Mouse (Mus musculus): ENCODE measurements around the gene Akirin2. TPM values are rescaled to one million over a fixed set of nuclear protein-coding genes. Genes with fewer than 3 reads are reported as not detected.
"Not testable (repeated sequence)": the region's sequence is repeated elsewhere in the genome, so short reads cannot be mapped to it uniquely, and the experiment has no call there.

The Akirin2 gene
- polyA plus RNA-seq, 1 experiment from 2014 or later, result 84.6 TPM

DNA sequence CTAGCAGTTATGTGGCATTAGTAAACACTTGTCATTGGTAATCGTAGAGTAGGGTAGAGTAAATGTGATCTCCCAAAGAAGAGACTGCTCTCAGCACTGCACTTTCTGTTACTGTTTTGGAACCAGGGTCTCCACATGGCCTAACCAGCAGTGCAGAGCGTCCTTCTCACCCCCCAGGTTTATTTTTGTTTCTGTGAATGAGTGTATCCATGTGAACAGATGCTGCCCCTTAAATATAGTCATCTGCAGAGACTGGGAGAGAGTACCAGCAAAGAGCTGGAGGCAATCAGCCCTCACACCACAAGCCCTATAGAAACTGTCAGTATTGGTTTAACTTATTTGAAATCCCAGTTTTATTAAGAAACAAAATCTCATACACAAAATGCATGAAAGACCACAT lies 22.1 kb downstream of the Akirin2 start:
- Histone ChIP-seq H3K9me3 (replicated peaks; ENCODE audit: control insufficient read depth, low read length) (no peaks in the 10 kb centered on the region), H3K36me3 (replicated peaks; ENCODE audit: control insufficient read depth, insufficient read depth, low read depth, low read length) (peaks cover 9% of the 10 kb centered on the region), H3K27me3 (ENCODE audit: control insufficient read depth, insufficient read depth, low read length) (no peaks in the 10 kb centered on the region), H3K27ac (replicated peaks; ENCODE audit: low read depth, low read length) (no peak overlapping the region), H3K9ac (replicated peaks; ENCODE audit: low read length) (no peak overlapping the region), H3K4me2 (ENCODE audit: low read depth, low read length) (no peak overlapping the region), H3K4me3 (ENCODE audit: low read depth, low read length) (no peak overlapping the region), H3K4me1 (ENCODE audit: control insufficient read depth, insufficient read depth, low read length) (no peaks in the 10 kb centered on the region)
- DNase-seq (ENCODE audit: low spot score) (no peak), ATAC-seq (replicated peaks; ENCODE audit: insufficient number of reproducible peaks, low FRiP score, low TSS enrichment, low read depth) (no peak)
- 80% methylated on average over 2 of the region's 2 CpGs for WGBS

DNA sequence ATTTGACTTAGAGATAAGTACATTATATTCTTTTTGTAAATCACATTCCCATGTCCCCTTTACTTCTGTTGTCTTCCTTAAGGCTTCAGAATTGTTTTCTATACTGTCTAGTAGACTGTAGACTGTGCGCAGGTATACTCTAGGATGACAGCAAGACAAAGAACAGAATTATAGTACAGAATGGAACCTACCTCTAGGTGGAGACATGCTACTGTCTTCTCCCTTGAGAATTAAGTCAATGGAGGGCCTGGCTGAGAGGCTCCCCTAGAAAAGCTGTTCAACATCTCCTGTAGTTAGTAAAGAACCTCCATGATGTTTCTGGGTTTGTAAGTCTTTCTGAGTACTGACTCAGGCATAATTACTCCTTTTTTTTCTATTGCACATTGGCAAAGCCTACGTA lies 26.3 kb downstream of the Akirin2 start:
- Histone ChIP-seq H3K36me3 (replicated peaks; ENCODE audit: control insufficient read depth, insufficient read depth, low read depth, low read length) (peaks cover 7% of the 10 kb centered on the region), H3K27me3 (ENCODE audit: control insufficient read depth, insufficient read depth, low read length) (no peaks in the 10 kb centered on the region), H3K27ac (replicated peaks; ENCODE audit: low read depth, low read length) (no peak overlapping the region), H3K4me3 (ENCODE audit: low read depth, low read length) (no peak overlapping the region), H3K9me3 (replicated peaks; ENCODE audit: control insufficient read depth, low read length) (no peaks in the 10 kb centered on the region), H3K9ac (replicated peaks; ENCODE audit: low read length) (no peak overlapping the region), H3K4me1 (ENCODE audit: control insufficient read depth, insufficient read depth, low read length) (no peaks in the 10 kb centered on the region), H3K4me2 (ENCODE audit: low read depth, low read length) (no peak overlapping the region)
- WGBS, result 100% methylated on average over 2 of the region's 2 CpGs
- ATAC-seq (replicated peaks; ENCODE audit: insufficient number of reproducible peaks, low FRiP score, low TSS enrichment, low read depth), result no peak
- DNase-seq (ENCODE audit: low spot score), result no peak

DNA sequence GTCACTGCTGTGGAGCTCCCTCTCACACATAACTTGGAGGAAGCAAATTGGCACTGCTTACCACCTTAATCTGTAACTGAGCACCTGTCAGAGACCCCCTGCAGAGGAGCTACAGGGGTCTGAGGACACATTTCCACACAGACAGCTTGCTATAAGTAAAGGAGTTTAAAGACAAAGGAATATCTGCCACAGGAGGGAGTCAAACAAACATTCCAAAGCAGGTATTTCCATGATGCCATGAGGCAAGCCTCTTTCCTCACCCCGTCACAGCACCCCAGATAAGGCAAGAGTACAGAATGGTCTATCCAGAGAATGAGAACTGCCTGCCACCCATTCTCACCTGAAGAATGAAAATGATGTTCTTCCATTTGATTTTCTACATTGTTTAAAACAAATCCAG lies 28.5 kb downstream of the Akirin2 start:
- WGBS, result 90% methylated on average over 1 of the region's 1 CpGs
- H3K4me1 ChIP-seq (ENCODE audit: control insufficient read depth, insufficient read depth, low read length), result no peaks in the 10 kb centered on the region
- no peak overlapping the region for H3K9ac ChIP-seq (replicated peaks; ENCODE audit: low read length)
- no peaks in the 10 kb centered on the region for H3K9me3 ChIP-seq (replicated peaks; ENCODE audit: control insufficient read depth, low read length)
- ATAC-seq (replicated peaks; ENCODE audit: insufficient number of reproducible peaks, low FRiP score, low TSS enrichment, low read depth), result no peak
- no peak for DNase-seq (ENCODE audit: low spot score)
- peaks cover 11% of the 10 kb centered on the region for H3K36me3 ChIP-seq (replicated peaks; ENCODE audit: control insufficient read depth, insufficient read depth, low read depth, low read length)
- H3K4me2 ChIP-seq (ENCODE audit: low read depth, low read length), result no peak overlapping the region
- H3K27ac ChIP-seq (replicated peaks; ENCODE audit: low read depth, low read length), result no peak overlapping the region
- H3K27me3 ChIP-seq (ENCODE audit: control insufficient read depth, insufficient read depth, low read length), result no peaks in the 10 kb centered on the region
- no peak overlapping the region for H3K4me3 ChIP-seq (ENCODE audit: low read depth, low read length)

DNA sequence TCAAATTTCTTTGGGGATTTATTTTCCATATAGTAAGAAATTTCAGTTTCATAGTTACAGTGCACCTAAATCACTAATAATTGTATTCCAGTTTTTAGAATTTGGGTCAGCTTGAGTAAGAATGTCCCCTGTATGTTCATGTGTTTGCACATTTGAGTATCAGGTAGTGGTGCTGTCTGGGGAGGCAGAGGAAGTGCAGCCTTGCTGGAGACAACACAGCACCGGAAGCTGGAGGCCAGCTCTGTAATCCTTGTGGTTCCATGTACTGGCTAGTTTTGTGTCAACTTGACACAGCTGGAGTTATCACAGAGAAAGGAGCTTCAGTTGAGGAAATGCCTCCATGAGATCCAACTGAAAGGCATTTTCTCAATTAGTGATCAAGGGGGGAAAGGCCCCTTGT lies 30.8 kb downstream of the Akirin2 start:
- H3K9ac ChIP-seq (replicated peaks; ENCODE audit: low read length); H3K4me1 ChIP-seq (ENCODE audit: control insufficient read depth, insufficient read depth, low read length); H3K4me3 ChIP-seq (ENCODE audit: low read depth, low read length); DNase-seq (ENCODE audit: low spot score); H3K9me3 ChIP-seq (replicated peaks; ENCODE audit: control insufficient read depth, low read length); H3K4me2 ChIP-seq (ENCODE audit: low read depth, low read length); H3K27ac ChIP-seq (replicated peaks; ENCODE audit: low read depth, low read length); ATAC-seq (replicated peaks; ENCODE audit: insufficient number of reproducible peaks, low FRiP score, low TSS enrichment, low read depth); H3K27me3 ChIP-seq (ENCODE audit: control insufficient read depth, insufficient read depth, low read length); H3K36me3 ChIP-seq (replicated peaks; ENCODE audit: control insufficient read depth, insufficient read depth, low read depth, low read length): not testable (repeated sequence)
- 86% methylated on average over 1 of the region's 1 CpGs for WGBS

DNA sequence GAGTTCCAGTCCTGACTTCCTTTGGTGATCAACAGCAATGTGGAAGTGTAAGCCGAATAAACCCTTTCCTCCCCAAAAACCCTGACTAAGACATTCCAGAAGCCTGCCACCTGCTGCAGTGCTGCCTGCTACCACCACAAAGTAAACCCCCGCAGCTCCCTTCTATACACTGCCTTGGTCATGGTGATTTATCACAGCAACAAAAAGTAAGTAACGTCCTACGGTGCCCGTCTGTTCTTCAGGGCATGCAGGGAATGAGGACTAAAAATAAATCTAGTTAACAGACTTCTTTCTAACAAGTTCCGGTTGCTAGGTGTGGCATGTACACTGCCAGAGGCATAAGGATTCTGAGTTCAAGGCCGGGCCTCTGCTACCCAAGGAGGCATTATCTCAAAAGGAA lies 31.3 kb downstream of the Akirin2 start:
- Histone ChIP-seq H3K27me3 (ENCODE audit: control insufficient read depth, insufficient read depth, low read length) (no peaks in the 10 kb centered on the region), H3K4me2 (ENCODE audit: low read depth, low read length) (no peak overlapping the region), H3K4me1 (ENCODE audit: control insufficient read depth, insufficient read depth, low read length) (no peaks in the 10 kb centered on the region), H3K9ac (replicated peaks; ENCODE audit: low read length) (no peak overlapping the region), H3K36me3 (replicated peaks; ENCODE audit: control insufficient read depth, insufficient read depth, low read depth, low read length) (peaks cover 3% of the 10 kb centered on the region), H3K27ac (replicated peaks; ENCODE audit: low read depth, low read length) (no peak overlapping the region), H3K9me3 (replicated peaks; ENCODE audit: control insufficient read depth, low read length) (no peaks in the 10 kb centered on the region), H3K4me3 (ENCODE audit: low read depth, low read length) (no peak overlapping the region)
- ATAC-seq (replicated peaks; ENCODE audit: insufficient number of reproducible peaks, low FRiP score, low TSS enrichment, low read depth) (no peak), DNase-seq (ENCODE audit: low spot score) (no peak)
- WGBS, result 85% methylated on average over 7 of the region's 7 CpGs

DNA sequence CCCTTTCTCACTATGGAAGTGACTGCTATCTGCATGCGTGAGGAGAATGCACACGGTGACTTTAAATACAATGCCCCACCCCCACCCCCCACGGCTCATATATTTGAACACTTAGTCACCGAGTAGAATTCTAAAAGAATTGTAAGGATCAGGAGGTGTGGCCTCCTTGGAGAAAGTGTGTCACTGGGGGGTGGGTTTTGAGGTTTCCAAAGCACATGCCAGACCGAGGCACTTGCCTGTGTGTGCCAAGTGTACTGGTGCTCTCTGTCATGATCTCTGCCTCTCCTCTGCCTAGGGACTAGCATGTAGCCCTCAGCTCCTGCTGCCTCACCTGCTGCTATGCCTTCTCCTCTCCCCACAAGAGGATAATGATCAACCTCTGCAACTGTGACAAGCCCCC lies 31.7 kb downstream of the Akirin2 start:
- H3K9ac ChIP-seq (replicated peaks; ENCODE audit: low read length), result no peak overlapping the region
- H3K36me3 ChIP-seq (replicated peaks; ENCODE audit: control insufficient read depth, insufficient read depth, low read depth, low read length), result peaks cover 3% of the 10 kb centered on the region
- H3K4me3 ChIP-seq (ENCODE audit: low read depth, low read length), result no peak overlapping the region
- ATAC-seq (replicated peaks; ENCODE audit: insufficient number of reproducible peaks, low FRiP score, low TSS enrichment, low read depth), result no peak
- H3K9me3 ChIP-seq (replicated peaks; ENCODE audit: control insufficient read depth, low read length), result no peaks in the 10 kb centered on the region
- 88% methylated on average over 5 of the region's 5 CpGs for WGBS
- no peaks in the 10 kb centered on the region for H3K27me3 ChIP-seq (ENCODE audit: control insufficient read depth, insufficient read depth, low read length)
- DNase-seq (ENCODE audit: low spot score), result no peak
- H3K27ac ChIP-seq (replicated peaks; ENCODE audit: low read depth, low read length), result no peak overlapping the region
- H3K4me1 ChIP-seq (ENCODE audit: control insufficient read depth, insufficient read depth, low read length), result no peaks in the 10 kb centered on the region
- no peak overlapping the region for H3K4me2 ChIP-seq (ENCODE audit: low read depth, low read length)

DNA sequence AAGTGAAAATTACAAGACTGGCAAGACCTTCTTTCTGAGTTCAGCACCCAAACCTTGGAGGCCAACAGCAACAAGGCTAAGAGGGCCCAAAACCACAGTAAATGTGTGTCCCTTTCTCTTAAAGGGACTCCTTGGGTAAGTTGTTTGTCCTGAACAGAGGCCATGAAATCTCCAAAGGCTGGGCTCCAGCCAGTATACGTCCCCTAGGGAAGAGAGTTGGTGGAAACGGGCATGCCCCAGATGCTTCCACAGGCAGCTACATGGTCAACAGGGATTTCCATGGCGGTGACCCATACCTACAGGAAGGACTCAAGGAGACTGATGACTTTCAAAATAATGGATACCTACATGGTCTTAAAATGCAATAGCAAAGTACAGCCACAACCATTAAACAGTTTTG lies 32.7 kb downstream of the Akirin2 start:
- WGBS, result 92% methylated on average over 3 of the region's 3 CpGs
- H3K4me3 ChIP-seq (ENCODE audit: low read depth, low read length), result no peak overlapping the region
- no peak overlapping the region for H3K27ac ChIP-seq (replicated peaks; ENCODE audit: low read depth, low read length)
- H3K36me3 ChIP-seq (replicated peaks; ENCODE audit: control insufficient read depth, insufficient read depth, low read depth, low read length), result peaks cover 3% of the 10 kb centered on the region
- H3K4me1 ChIP-seq (ENCODE audit: control insufficient read depth, insufficient read depth, low read length), result no peaks in the 10 kb centered on the region
- no peak overlapping the region for H3K4me2 ChIP-seq (ENCODE audit: low read depth, low read length)
- DNase-seq (ENCODE audit: low spot score) (no peak), ATAC-seq (replicated peaks; ENCODE audit: insufficient number of reproducible peaks, low FRiP score, low TSS enrichment, low read depth) (no peak)
- H3K9me3 ChIP-seq (replicated peaks; ENCODE audit: control insufficient read depth, low read length), result no peaks in the 10 kb centered on the region
- no peaks in the 10 kb centered on the region for H3K27me3 ChIP-seq (ENCODE audit: control insufficient read depth, insufficient read depth, low read length)
- no peak overlapping the region for H3K9ac ChIP-seq (replicated peaks; ENCODE audit: low read length)

DNA sequence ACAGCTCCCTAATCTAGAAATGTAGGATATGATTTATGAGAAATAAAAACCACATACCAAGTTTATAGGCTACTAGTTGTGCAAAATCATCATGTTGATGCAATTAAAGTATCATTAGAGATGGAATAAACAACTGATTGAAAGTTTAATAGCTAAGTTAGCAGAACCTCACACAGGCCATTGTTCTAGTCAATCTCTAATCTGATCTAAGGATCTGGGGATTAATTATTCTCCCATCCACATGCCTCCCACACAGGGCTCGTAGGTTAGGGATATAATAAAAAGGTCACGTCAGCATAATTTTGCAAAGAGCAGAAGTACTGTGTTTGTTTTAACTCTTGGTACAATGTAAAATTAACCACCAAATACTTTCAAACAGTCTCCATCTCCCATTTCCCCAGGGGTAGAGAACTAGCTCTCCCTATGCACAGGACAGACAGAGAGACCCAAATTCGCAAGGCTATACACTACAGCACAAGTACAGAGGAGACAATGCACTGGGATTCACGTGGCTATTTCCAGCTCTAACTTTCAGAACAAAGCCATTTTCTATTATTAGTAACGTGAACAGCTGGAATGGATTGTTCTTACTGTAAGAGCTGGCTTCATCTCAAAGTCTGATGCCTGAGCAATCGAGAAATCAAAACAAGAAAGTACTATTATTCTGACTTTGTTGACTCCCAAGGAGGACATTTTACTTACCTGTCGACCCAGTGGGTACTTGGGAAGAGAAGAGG lies 34.3 kb downstream of the Akirin2 start:
- Histone ChIP-seq H3K9ac (replicated peaks; ENCODE audit: low read length) (no peak overlapping the region), H3K9me3 (replicated peaks; ENCODE audit: control insufficient read depth, low read length) (no peaks in the 10 kb centered on the region), H3K4me1 (ENCODE audit: control insufficient read depth, insufficient read depth, low read length) (no peaks in the 10 kb centered on the region), H3K27me3 (ENCODE audit: control insufficient read depth, insufficient read depth, low read length) (no peaks in the 10 kb centered on the region), H3K4me2 (ENCODE audit: low read depth, low read length) (no peak overlapping the region), H3K36me3 (replicated peaks; ENCODE audit: control insufficient read depth, insufficient read depth, low read depth, low read length) (peaks cover 3% of the 10 kb centered on the region), H3K4me3 (ENCODE audit: low read depth, low read length) (no peak overlapping the region), H3K27ac (replicated peaks; ENCODE audit: low read depth, low read length) (no peak overlapping the region)
- no peak for ATAC-seq (replicated peaks; ENCODE audit: insufficient number of reproducible peaks, low FRiP score, low TSS enrichment, low read depth)
- DNase-seq (ENCODE audit: low spot score), result no peak
- WGBS, result 91% methylated on average over 7 of the region's 7 CpGs

All from embryonic facial prominence, embryonic 11.5 days (tissue).